Mouse (Mus musculus) spleen, postnatal 10 days (tissue): ENCODE measurements at regions not wholly inside any gene's neighbourhood (a gene's known extent, or its start where the extent isn't known, plus 50 kb on each side); places are given as distances from the start of the nearest gene placed in this dataset.
A peak's percentile ranks its signal among the peaks of the same experiment; 100 is the strongest.

Experiments used
- DNase-seq, 2 experiments: peaks; one replicate each; pipeline ENCODE4 v3.0.0; 2021 to 2022; ENCODE audit warnings: low spot score in 2 of 2

DNA sequence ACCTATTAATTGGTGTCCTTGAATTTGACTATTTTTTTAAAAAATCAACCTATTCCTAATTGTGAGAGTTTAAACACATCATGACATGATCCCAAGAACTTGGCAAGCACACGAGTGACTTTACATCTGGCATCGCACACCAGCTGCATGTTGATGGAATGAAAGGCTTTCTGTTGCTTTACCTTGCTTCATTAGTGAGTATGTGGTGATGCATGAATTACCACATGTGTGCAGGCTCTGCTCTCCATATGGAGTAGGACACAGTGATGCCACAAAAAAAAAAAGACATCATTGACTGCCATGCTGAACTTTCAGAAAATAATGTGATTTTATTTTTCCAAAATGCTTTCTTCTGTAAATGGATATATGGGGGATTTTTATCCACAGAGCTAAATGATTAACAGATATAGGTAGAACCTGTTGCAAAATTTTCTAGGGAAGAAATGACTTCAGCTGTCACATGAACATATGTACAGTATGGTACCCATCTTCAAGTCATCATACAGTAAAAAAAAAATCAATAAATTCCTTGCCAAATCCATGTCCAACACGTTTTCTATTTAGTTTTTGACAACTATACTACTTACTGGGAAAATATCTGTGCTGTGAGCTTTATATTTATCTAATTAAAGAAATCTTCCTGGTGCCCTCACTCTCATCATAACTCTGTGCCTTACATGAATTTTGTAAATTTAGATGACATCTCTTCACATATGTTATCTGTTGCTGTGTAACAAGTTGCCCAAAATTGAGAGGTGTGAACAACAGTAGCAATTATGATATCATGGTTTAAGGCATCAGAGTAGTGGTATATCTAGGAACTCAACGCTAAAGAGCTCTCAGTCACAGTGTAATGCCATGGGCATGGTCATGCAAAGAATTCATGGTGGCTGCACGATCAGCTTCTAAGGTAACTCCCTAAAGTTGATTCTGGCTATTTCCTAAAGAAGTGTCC lies 84.0 kb upstream of the Arrdc3 start:
- no peak for DNase-seq

DNA sequence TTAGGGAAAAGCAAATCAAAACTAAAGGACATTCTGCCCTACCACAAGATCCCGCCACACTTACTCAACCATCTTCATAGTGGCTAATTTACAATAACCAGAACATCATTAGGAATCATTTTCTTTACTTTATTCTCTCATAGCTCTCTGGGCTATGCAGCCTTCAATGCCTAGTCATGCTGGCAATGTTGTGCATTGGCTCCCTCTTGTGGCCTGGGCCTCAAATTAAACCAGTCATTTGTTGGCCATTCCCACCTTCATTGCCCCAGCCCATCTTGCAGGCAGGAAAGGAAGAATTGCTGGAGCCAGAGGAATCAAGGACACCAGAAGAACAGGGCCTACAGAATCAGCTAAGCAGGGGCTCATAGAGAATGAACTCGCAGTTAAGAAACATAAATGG lies 77.0 kb upstream of the Arrdc3 start:
- DNase-seq = peak in 1 of 2 experiments; percentile 34

DNA sequence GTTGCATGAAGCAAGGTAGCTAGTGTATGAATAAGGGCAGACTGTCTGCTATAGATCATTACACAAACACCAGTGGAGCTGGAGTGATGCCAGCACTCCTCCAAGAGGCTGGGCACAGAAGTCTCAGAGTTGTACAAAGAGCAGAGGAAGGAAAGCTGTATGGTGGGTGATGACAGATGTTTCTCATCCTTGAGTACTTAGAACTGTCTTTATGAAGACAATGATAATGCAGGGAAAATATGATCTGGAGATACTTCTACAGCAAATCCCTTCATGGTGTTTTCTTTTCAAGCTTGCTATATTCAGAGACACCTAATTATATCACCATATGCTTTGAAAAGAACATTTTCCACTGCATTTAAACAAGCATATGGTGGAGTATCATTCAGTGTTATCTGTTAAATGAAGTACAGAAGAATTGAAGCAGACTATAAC lies 56.1 kb upstream of the Arrdc3 start:
- no peak for DNase-seq
